Mouse (Mus musculus) urinary bladder, adult 18-20 months (tissue): ENCODE results near the gene Pno1.

ENCODE experiments used
- DNase-seq, 2 experiments: peaks; one replicate each; pipeline ENCODE4 v3.0.0; 2022; ENCODE audit warnings: low spot score in 2 of 2, mixed read lengths in 2 of 2

Gene Pno1

GRCm38 (mm10) chr11:17180753-17181152 lies 30.6 kb downstream of the Pno1 start:
- no peak for DNase-seq

- DNase-seq = no peak
These were observed 34.7 kb downstream of the Pno1 start for GRCm38 (mm10) chr11:17176638-17177037.

- no peak for DNase-seq
These were observed 39.1 kb downstream of the Pno1 start for GRCm38 (mm10) chr11:17172300-17172699.

- DNase-seq = no peak
These were observed 40.2 kb downstream of the Pno1 start for GRCm38 (mm10) chr11:17170938-17171729.

GRCm38 (mm10) chr11:17169262-17169661 lies 42.1 kb downstream of the Pno1 start:
- DNase-seq = no peak

- no peak for DNase-seq
These were observed 44.7 kb downstream of the Pno1 start for GRCm38 (mm10) chr11:17166627-17167026.

- no peak for DNase-seq
These were observed 47.4 kb downstream of the Pno1 start for GRCm38 (mm10) chr11:17163956-17164355.

- DNase-seq = peak in 1 of 2 experiments; percentile 53
These were observed 51.1 kb downstream of the Pno1 start for GRCm38 (mm10) chr11:17160242-17160641.

GRCm38 (mm10) chr11:17159738-17160241 lies 51.6 kb downstream of the Pno1 start:
- peak; percentile 6 to 51 for DNase-seq

GRCm38 (mm10) chr11:17158858-17159737 lies 52.3 kb downstream of the Pno1 start, which contains the start of gene Ppp3r1:
Gene Ppp3r1 (plus strand): TSS chr11:17159263.
- peak; percentile 92 to 97 for DNase-seq
